Mouse (Mus musculus): ENCODE results near the gene Foxb1. TPM values are rescaled to one million over a fixed set of nuclear protein-coding genes. Genes with fewer than 3 reads are reported as not detected.

Foxb1 gene
- polyA plus RNA-seq, 1 experiment from 2014 or later: not detected

Other genes with a start within 250 kb of the Foxb1 start
- gene Bnip2, start 228.5 kb upstream of the Foxb1 start, polyA plus RNA-seq (2015; fragmentation: Nextera tagmentation; extraction: Ambion mirVana): 109 and 113 TPM in 2 replicates

Measured in heart, embryonic 15.5 days (tissue).